Mouse (Mus musculus) hindbrain, embryonic 11.5 days (tissue): ENCODE results near the gene 2010300C02Rik. TPM values are rescaled to one million over a fixed set of nuclear protein-coding genes. Genes with fewer than 3 reads are reported as not detected.

ENCODE experiments used
- ATAC-seq: fragments of 200-750 bp; cut with Nextera tagmentation; 2 replicates; pipeline ENCODE4 v1.8.0; 2017; ENCODE audit warnings: mild to moderate bottlenecking, moderate TSS enrichment, moderate library complexity; ENCODE audit not compliant: low FRiP score
- DNase-seq: peaks from one replicate; pipeline ENCODE4 v3.0.0-alpha.2; 2015; ENCODE audit warnings: low spot score
- H3K27ac ChIP-seq: fragments of 300-500 bp; sonication (generic); 2 replicates; pipeline ENCODE4 v1.5.1; 2014; ENCODE audit warnings: mild to moderate bottlenecking, low read depth, low read length
- H3K27me3 ChIP-seq: fragments of 300-500 bp; sonication (generic); 2 replicates; pipeline ENCODE4 v1.6.1; 2014; ENCODE audit warnings: mild to moderate bottlenecking, low read length, moderate library complexity, mixed read lengths; ENCODE audit not compliant: control insufficient read depth, insufficient read depth
- H3K36me3 ChIP-seq: fragments of 300-500 bp; sonication (generic); 2 replicates; pipeline ENCODE4 v1.6.1; 2014; ENCODE audit warnings: mild to moderate bottlenecking, low read length, moderate library complexity, mixed read lengths; ENCODE audit not compliant: control insufficient read depth, insufficient read depth
- H3K4me1 ChIP-seq: fragments of 300-500 bp; sonication (generic); replicated peaks from 2 replicates; pipeline ENCODE4 v1.6.1; 2014; ENCODE audit warnings: low read length, mixed read lengths; ENCODE audit not compliant: control insufficient read depth, insufficient read depth
- H3K4me2 ChIP-seq: fragments of 300-500 bp; sonication (generic); replicated peaks from 2 replicates; pipeline ENCODE4 v1.6.1; 2014; ENCODE audit warnings: mild to moderate bottlenecking, low read depth, low read length
- H3K4me3 ChIP-seq: fragments of 300-500 bp; sonication (generic); 2 replicates; pipeline ENCODE4 v1.5.1; 2014; ENCODE audit warnings: low read depth, low read length
- H3K9ac ChIP-seq: fragments of 300-500 bp; sonication (generic); 2 replicates; pipeline ENCODE4 v1.6.1; 2014; ENCODE audit warnings: low read depth, low read length
- H3K9me3 ChIP-seq: fragments of 300-500 bp; sonication (generic); 2 replicates; pipeline ENCODE4 v1.6.1; 2016; ENCODE audit warnings: low read length; ENCODE audit not compliant: control insufficient read depth
- WGBS: fragments of 180-500 bp; shearing (Covaris S2); extraction: QIAGEN DNeasy Blood & Tissue Kit; methylation state at CpG from one replicate; pipeline ENCODE4 v1.1.7; 2014; 5-methylcytosine and 5-hydroxymethylcytosine counted together
- polyA plus RNA-seq: library from polyadenylated mRNA; unstranded; fragments of >200 nt; fragmentation: Nextera tagmentation; extraction: Ambion mirVana; gene quantifications from 2 replicates; pipeline ENCODE4 v1.2.1, GENCODE M21; 2014

Gene 2010300C02Rik
- polyA plus RNA-seq = 0.66 and 0.84 TPM in 2 replicates

DNA sequence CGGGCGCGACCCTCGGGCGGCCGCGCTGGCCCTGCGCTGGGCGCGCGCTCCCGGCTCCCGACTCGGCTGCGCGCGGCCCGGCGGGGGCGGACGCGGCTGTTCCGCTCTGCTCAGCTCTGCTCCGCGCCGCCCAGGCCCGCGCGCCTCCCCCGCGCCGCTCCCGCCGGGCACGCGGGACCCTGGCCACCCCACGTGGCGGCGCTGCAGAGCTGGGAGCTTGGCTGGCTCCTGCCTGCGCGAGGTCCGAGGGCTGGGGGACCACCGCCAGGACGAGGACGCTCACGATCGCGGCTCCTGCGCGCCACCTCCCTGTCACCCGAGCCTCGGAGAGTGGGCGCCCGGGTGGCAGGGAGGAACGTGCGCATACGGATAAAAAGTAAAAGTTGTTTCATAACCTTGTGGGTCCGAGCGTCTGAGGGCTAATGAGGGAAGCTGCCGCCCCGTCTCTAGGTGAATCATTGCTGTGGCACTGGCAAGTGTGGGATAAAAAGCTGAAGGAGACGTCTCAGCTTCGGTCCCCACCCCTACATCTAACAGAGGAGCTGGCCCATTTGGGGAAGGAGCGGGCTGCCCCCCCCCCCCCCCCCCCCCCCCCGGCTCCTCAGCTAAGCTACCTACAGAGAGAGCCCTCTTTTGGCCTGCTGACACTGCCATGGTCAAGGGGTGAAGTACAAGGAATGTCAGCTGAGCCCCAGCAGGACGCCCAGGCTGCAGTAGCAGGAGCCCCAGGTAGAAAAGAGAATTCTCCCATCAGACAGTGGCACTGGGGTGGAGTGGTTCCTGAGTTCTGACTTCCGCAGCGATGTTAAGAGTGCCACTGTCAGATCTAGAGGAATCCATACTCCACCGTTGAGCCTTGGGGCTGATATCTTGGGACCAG, at the start of gene 2010300C02Rik:
TSS of gene 2010300C02Rik (minus strand) at position 325 of the 880 bp plus-strand sequence.
- Histone ChIP-seq H3K9ac (peak within 1 kb of the TSS; percentile 51), H3K27ac (no peak within 1 kb of the TSS), H3K27me3 (peaks cover 10% of the 10 kb centered on the region), H3K36me3 (no peaks in the 10 kb centered on the region), H3K4me1 (peaks cover 2% of the 10 kb centered on the region; the same call in 1 of the 2 replicates), H3K4me3 (peak within 1 kb of the TSS; percentile 48), H3K4me2 (peak within 1 kb of the TSS; percentile 90), H3K9me3 (no peaks in the 10 kb centered on the region)
- WGBS = under 1% methylated on average over 36 of the region's 69 CpGs
- ATAC-seq (peak; percentile 89), DNase-seq (peak; percentile 76)

DNA sequence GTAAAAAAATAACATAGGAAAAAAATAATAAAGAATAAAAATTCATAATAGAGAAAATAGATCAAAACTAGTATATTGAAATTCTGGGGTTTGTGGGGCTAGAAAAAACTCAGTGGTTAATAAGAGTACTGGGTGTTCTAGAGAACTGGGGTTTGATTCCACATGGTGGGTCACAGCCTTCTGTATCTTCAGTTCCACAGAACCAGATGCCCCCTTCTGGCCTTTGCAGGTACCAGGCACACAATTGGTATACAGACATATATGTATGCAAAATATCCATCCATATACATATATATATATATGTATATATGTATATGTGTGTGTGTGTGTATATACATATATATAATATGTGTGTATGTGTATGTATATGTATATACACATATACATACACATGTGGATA, 39.5 kb upstream of the 2010300C02Rik start:
- no peak for ATAC-seq

DNA sequence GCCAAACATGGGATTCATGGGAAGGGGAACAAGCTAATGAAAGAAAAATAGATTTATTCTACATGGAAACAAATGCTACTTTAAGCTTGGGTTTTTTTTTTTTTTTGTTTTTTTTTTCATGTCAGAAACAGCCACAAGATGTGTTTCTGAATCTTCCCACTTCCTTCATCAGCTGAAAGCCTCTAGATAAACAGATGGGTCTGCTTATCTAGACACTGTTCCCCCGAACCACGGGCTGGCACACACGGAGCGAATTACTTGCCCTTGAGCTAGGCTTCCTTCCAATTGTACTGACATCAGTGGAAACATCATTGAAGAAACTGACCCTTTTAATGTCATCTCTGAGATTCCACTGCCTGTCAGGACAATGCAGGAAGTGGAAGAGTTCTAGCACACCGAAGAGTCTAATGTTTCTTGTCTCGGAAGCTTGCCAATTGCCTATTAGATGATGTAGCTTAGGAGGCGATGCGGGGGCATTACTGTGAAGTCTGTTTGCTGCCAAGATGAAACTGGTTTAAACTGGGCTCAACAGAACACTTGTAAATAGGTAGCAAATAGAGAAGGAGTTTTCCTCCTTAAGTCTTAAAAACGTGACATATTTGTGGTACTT, 24.9 kb upstream of the 2010300C02Rik start:
- Histone ChIP-seq H3K9me3 (no peaks in the 10 kb centered on the region), H3K4me2 (no peak overlapping the region), H3K27me3 (no peaks in the 10 kb centered on the region), H3K4me3 (no peak overlapping the region), H3K27ac (no peak overlapping the region), H3K36me3 (no peaks in the 10 kb centered on the region), H3K4me1 (no peaks in the 10 kb centered on the region), H3K9ac (no peak overlapping the region)
- no peak for DNase-seq
- ATAC-seq = no peak
- 91% methylated on average over 9 of the region's 9 CpGs for WGBS

More for the DNA sequence above, 39.5 kb upstream of the 2010300C02Rik start:
- no peak overlapping the region for H3K27ac ChIP-seq
- no peak overlapping the region for H3K4me2 ChIP-seq
- H3K9me3 ChIP-seq = no peaks in the 10 kb centered on the region
- DNase-seq = no peak
- no peaks in the 10 kb centered on the region for H3K4me1 ChIP-seq
- no peak overlapping the region for H3K9ac ChIP-seq
- no peak overlapping the region for H3K4me3 ChIP-seq
- no peaks in the 10 kb centered on the region for H3K36me3 ChIP-seq
- no peaks in the 10 kb centered on the region for H3K27me3 ChIP-seq

DNA sequence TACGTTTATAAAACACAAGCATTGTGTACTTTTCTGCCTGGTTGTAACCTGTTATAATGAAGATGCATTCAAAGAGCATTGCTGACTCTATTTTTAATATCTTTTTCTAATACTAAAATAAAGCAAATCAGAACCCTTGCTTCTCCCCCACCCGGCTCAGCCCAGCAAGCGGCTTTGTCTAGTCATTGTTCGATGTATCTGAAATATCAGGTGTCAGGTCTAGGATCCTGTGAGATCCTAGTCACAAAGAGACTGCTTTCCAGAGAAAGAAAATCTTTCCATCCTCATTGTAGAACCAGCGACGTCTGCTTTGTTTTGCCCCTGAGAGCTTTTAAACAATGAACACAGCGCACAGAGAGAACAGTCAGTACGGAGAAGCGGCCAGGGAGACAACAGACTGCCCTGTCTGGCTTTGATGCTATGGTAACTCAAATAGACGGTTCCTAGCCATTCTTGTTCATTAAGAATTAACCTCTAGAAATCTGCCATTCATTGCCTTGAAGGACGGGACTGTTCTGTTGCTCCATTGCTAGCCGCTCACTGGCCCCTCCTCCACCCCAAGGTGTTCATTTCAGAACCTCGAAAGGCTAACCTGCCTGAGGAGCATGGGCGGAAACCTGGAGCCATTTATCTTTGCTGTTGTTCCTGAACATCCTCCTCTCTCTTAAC, 22.9 kb upstream of the 2010300C02Rik start:
- Histone ChIP-seq H3K4me2 (no peak overlapping the region), H3K27me3 (no peaks in the 10 kb centered on the region), H3K9me3 (no peaks in the 10 kb centered on the region), H3K4me3 (no peak overlapping the region), H3K4me1 (no peaks in the 10 kb centered on the region), H3K36me3 (no peaks in the 10 kb centered on the region), H3K27ac (no peak overlapping the region), H3K9ac (0 out of 2 replicates have a peak overlapping the region, but pooled peaks have one; percentile 3)
- ATAC-seq (no peak), DNase-seq (peak; percentile 36)
- 47% methylated on average over 14 of the region's 14 CpGs for WGBS

DNA sequence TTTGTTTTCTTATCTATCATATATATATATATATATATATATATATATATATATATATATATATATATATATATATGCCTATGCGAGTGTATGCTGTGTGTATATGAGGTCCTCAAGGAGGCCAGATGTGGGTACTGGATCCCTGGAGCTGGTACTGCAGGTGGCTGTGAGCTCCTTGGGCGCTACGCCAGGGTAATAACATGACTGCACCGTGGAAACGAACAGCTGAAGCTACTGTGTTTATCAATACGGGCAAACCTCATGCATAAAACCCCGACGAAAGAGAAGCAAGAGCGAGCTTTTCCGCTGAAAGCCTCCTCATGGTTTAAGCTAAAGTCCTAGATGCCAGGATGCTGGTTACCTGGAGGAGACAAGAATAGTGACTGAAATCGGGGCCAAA, 22.2 kb upstream of the 2010300C02Rik start:
- Histone ChIP-seq H3K36me3 (no peaks in the 10 kb centered on the region), H3K27me3 (no peaks in the 10 kb centered on the region), H3K9ac (no peak overlapping the region), H3K27ac (no peak overlapping the region), H3K4me1 (no peaks in the 10 kb centered on the region), H3K4me3 (no peak overlapping the region), H3K4me2 (no peak overlapping the region), H3K9me3 (no peaks in the 10 kb centered on the region)
- no peak for ATAC-seq
- 86% methylated on average over 11 of the region's 11 CpGs for WGBS
- peak; percentile 18 for DNase-seq

DNA sequence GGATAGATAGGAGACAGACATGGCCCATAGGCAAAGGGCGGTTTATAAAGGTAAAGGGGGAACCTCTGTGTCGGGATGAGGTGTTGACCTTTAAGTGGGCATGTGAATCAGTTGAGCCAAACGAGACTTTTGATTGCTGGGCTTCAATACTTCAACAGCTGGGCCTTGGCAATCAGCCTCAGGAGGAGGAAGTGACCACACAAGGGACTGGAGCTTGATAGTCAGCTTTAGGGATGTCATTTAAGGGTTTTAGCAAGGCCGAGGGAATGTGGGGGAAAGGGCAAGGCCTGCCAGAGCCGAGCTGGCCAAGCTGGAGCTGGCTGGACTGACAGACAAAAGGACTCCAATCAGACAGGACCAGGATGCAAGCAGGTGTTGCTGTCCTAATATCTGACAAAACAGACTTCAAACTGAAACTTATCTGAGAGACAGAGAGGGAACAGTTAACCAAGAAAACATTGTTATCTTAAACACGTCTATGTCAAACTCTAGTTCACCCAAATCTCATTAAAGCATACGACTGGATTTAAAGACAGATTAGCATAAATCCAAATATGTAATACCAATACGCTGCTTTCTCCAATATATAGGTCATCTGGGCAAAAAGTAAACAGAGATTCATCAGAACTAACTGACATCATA, 20.4 kb upstream of the 2010300C02Rik start:
- WGBS = 79% methylated on average over 8 of the region's 8 CpGs
- Histone ChIP-seq H3K27me3 (no peaks in the 10 kb centered on the region), H3K4me2 (no peak overlapping the region), H3K4me3 (no peak overlapping the region), H3K27ac (no peak overlapping the region), H3K9me3 (no peaks in the 10 kb centered on the region), H3K9ac (no peak overlapping the region), H3K4me1 (no peaks in the 10 kb centered on the region), H3K36me3 (no peaks in the 10 kb centered on the region)
- DNase-seq (no peak), ATAC-seq (no peak)

DNA sequence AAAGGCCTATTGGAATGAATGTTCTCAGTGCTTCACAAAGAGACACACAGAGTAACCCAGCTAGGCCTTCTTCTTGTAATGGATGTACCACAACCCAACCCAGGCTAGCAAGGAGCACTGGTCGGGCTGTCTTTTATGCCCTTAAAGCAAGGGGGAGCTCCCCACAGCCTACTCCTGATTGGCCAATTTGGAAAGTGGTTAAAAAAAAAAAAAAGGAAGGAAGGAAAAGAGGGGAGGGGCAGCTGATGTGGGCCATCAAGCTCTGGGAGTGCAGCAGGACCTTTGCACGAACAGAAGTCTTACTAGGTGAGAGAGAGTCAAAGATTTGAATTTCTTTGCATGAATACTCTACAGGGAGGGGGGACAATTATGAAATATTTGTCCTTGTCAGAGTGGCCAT, 19.0 kb upstream of the 2010300C02Rik start:
- ATAC-seq (no peak), DNase-seq (no peak)
- no peak overlapping the region for H3K4me2 ChIP-seq
- no peaks in the 10 kb centered on the region for H3K4me1 ChIP-seq
- H3K27me3 ChIP-seq = no peaks in the 10 kb centered on the region
- 66% methylated on average over 2 of the region's 2 CpGs for WGBS
- no peak overlapping the region for H3K9ac ChIP-seq
- no peaks in the 10 kb centered on the region for H3K9me3 ChIP-seq
- H3K27ac ChIP-seq = no peak overlapping the region
- H3K4me3 ChIP-seq = no peak overlapping the region
- no peaks in the 10 kb centered on the region for H3K36me3 ChIP-seq

DNA sequence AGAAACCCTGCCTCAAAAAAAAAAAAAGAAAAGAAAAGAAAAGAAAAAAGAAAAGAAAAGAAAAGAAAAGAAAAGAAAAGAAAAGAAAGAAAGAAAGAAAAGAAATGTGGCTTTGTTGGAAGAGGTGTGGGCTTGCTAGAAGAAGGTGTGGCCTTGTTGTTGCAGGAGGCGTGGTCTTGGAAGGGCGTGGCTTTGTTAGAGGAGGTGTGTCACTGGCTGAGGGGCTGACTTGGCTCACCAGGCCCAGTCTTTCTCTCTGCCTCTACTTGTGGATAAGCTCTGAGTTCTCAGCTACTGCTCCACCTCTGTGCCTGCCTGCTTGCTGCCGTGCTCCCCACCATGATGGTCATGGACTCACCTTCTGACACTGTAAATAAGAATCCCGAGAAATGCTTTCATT, 17.2 kb upstream of the 2010300C02Rik start:
- Histone ChIP-seq H3K4me1 (no peaks in the 10 kb centered on the region), H3K4me3 (no peak overlapping the region), H3K9ac (no peak overlapping the region), H3K36me3 (no peaks in the 10 kb centered on the region), H3K27me3 (no peaks in the 10 kb centered on the region), H3K4me2 (no peak overlapping the region), H3K9me3 (no peaks in the 10 kb centered on the region), H3K27ac (no peak overlapping the region)
- no peak for DNase-seq
- no peak for ATAC-seq
- WGBS = 76% methylated on average over 4 of the region's 4 CpGs
